Mouse (Mus musculus): ENCODE results near the gene Cfb.

GRCm38 (mm10) chr17:34861704-34862415 lies 458 bp downstream of the Cfb start:
- TF ChIP-seq CTCF (IDR thresholded peaks at IDR 0.05; ENCODE audit: borderline replicate concordance, control insufficient read depth, extremely low read depth, insufficient read depth, low read length, poor library complexity) (no peak), POLR2A (IDR thresholded peaks at IDR 0.05; ENCODE audit: control insufficient read depth, extremely low read depth, insufficient read depth, low read length, poor library complexity) (no peak)

Data from thymus, adult 2 months (tissue).